Mouse (Mus musculus) forelimb bud, embryonic 11.5 days (tissue): ENCODE measurements at regions not wholly inside any gene's neighbourhood (a gene's known extent, or its start where the extent isn't known, plus 50 kb on each side); places are given as distances from the start of the nearest gene placed in this dataset.
"Not testable (repeated sequence)": the region's sequence is repeated elsewhere in the genome, so short reads cannot be mapped to it uniquely, and the experiment has no call there.

ENCODE experiments used
- DNase-seq: peaks from one replicate; pipeline ENCODE4 v3.0.0-alpha.2; 2012; ENCODE audit warnings: low read depth, low spot score

GRCm38 (mm10) chr4:22131751-22132736 is 200.9 kb downstream of the Faxc start:
- peak; percentile 34 for DNase-seq

DNA sequence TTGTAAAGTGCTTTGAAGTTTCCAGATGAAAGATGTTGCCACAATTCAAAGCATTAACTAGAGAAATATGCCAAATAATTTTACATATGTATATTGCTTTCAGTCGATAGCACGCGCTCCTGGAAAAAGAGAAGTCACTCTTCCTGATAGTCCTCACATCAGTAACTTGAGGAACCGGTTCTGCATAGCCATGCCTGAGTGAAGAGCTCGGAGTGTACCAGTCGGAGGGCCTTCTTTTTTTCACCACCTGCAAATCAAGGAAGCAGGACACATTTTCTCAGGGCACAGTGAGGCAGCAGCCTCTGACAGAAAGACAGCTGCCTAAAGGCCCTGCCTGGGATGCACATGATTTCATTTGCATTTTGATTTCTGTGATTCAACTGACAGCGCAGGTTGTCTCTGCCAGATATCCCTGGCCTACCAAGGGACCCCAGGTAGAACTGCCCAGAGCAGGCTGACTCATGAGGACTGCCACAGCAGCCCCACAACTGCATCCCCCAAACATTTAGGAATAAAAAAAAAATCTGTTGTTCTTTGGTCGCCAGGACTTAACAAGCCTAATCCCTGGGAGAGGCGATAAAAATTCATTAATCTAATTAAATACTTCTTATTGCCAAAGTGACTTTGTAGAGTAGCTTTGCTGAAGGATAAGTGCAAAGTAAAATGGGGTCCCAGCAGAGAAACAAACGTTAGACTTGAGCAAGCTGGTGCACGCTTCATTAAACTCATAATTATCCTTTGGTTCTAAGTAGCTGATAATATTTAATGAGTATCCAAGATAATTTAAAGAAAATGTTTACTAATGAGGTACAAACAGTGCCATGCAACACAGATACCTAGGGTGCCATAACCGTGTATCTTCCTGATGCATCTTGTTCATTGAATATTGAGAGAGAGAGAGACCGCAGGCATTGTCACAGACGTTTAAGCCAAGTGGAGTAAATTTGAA is 202.7 kb downstream of the Faxc start:
- no peak for DNase-seq

DNA sequence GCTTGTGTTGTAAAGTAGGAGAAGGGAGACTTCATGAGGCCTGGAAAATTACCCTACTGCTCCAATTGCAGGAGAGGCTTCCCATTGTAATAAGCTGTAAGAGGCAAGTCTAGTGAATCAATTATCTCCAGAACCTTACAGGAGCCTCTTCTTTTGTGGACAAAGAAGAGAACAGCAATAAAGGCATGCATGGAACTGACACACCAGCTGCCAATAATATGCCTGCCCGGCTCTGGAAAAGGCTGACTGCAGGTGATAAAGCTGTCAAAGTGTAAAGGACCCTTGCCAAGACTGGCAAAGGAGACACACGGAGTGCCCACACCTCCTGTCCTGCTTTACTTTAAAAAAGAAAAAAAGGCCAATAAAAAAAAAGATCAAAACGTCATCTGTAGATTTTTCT is 209.0 kb downstream of the Faxc start:
- DNase-seq, result no peak

- no peak for DNase-seq
These were observed 212.4 kb downstream of the Faxc start for GRCm38 (mm10) chr4:22143546-22143945.

DNA sequence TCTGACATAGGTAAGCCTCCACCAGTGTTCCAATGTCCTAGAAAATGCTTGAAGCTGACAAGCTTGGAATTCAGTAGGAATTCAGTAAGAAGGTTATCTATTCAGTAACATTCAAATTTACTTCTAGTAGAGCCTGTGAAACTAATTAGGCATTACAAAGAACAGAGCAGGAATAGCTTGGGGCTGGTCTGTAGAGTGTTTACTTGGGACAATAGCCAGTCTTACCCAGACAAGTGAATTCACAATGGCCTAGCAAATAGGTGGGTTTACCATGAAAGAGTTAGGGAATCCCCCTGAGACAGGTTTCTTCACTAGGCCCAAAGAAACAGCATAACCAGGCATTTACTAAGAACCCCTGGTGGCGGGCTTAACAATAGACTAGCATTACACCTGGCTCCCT is 212.5 kb upstream of the Fbxl4 start:
- not testable (repeated sequence) for DNase-seq

DNA sequence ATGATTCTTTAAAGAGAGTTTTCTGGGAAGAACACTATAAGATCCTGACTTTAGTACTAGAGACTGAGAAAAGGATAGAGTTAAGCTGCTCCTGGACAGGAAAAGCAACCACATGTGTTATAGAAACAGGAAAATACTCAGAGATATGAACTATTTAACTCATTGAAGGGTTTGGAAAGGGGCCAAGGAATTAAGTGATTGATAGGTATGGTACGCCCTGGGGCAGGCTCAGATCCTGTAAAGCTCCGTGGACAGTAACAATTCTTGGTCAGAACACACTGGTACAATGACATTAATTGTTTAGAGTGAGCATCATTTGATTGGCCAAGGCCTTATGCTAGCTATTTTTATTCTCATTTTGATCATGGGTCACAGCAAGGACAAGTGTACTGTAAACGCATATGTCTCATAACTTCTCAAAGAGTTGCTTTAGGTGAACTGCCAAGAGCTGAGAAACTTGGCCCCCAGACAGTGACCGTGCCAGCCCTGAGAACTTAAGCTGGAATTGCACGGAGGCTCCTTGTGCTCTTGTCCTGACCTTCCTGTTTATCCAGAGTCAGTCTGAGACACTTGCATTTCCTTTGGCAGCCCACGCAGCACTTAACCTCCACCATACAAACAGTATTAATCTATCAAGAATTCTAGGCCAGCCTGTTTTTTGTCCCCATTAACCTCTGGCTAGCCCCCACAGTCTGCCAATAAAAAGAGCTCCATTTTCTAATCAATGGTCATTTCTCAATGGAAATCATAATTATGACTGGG is 210.5 kb upstream of the Fbxl4 start:
- no peak for DNase-seq

DNA sequence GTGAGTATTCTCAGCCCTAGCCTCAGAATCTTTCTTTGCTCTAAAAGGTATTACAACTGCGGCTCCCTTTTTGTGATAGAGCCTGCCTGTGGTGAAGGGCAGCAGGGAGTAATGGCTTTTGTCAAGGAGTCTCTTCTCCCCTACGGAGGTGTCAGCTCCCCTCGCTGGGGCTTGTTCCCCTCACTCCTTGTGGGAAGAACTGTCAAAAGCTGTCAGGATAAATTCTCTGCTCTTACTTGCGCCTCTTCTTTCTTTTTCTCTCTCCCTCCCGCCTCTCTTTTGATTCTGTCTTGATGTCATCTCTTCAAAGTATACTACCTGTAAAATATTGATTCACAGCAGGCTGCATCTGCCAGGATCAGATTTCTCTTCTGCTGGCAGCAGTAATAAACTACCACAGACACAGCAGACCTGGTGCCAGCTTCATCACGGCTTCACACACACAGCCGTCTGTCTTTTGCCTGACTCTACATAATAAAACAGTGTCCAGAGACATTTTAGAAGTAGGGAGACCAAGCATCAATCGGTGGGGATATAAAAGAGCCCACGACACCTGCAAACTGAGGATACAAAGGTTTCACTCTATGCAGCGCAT is 205.3 kb upstream of the Fbxl4 start:
- DNase-seq, result no peak

- no peak for DNase-seq
These were observed 204.3 kb upstream of the Fbxl4 start for GRCm38 (mm10) chr4:22152971-22153544.

GRCm38 (mm10) chr4:22153620-22154019 is 203.7 kb upstream of the Fbxl4 start:
- DNase-seq, result no peak

- DNase-seq, result no peak
These were observed 170.9 kb upstream of the Fbxl4 start for GRCm38 (mm10) chr4:22186422-22186821.

- no peak for DNase-seq
These were observed 169.0 kb upstream of the Fbxl4 start for GRCm38 (mm10) chr4:22188141-22189006.

DNA sequence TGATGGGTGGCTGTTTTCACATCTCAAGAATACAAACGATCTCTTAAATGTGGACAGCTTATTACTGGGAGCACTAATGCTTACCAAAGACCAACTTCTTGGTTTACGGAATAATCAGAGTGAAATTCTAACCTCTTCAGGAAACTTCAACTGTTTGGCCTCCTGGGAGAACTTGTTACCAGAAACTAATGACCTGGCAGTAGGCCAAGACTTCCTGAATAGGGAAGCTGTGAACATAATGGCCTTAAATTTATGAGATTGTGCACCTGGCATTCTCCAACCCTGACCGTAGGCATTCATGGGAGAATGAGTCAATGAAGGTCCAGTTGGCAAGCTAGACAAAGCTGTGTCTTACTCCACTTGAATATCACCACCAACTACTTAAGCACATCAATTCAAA is 160.8 kb upstream of the Fbxl4 start:
- peak; percentile 79 for DNase-seq

DNA sequence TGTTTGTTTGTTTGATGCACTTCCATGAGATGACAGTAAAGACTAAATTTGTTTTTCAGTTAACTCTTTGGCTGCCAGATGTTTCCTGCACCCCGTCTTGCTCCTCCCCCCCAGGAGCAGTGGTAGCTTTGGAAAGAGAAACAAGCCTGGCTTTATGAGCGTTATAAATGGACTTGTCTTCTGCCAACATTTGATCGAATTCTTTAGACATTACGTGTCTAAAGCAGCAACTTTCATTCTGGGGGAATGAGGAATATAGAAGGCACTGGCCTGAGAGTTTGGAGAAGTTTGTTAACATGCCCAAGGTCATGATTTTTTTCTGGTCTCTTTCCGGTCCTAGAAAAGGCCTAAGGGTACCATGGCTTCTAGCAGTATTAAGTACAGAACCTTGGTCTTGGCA is 148.8 kb upstream of the Fbxl4 start:
- DNase-seq, result no peak

DNA sequence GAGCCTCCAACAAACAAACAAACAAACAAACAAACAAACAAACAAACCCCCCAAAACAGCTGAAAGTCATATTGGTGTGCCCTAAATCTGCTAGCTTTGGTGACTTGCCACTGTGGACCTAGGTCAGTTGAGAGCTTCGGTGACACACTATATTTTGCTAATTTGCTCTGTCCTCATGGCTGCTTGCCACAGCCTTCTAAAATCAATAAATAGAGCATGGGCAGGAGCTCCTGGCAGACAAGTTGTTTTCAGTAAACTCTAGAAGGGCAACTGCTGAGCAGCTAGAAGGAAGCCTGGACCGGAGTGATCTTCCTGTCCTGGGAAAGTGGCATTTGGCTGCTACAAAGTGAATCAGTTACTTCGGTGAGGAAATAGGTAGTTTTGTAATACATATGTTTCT is 119.7 kb upstream of the Fbxl4 start:
- DNase-seq, result no peak

DNA sequence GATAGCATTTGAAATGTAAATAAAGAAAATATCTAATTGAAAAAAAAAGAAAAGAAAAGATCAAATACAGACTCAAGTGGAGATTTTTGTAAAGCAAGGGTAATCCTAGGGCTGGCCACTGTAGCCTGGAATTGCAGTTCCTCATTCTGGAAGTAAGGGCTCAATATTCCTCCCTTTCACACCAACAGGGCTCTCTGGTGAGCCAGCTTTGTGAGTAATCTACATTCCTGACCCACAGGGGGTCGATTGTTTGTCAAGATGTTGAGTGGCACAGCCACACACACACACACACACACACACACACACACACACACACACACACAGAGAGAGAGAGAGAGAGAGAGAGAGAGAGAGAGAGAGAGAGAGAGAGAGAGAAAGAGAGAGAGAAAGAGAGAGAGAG is 107.1 kb upstream of the Fbxl4 start:
- not testable (repeated sequence) for DNase-seq

DNA sequence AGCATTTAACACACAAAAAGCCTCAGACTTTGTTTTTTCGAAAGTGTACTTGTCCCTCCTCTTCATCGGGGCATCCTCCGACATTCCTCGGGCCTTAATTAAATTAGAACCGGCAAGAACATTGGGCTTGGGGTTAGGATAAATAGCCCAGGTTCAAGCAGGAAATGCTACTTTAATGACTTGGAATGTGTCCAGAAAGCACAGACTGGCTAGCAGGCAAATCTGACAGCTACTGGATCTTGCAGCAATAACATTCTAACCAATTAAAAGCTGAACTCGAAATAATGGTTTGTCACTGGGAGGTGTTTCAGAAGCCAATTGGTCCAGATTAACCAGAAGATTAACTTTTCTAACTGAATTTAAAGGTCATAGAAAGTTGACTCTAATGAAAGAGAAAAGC is 93.4 kb upstream of the Fbxl4 start:
- peak; percentile 56 for DNase-seq

DNA sequence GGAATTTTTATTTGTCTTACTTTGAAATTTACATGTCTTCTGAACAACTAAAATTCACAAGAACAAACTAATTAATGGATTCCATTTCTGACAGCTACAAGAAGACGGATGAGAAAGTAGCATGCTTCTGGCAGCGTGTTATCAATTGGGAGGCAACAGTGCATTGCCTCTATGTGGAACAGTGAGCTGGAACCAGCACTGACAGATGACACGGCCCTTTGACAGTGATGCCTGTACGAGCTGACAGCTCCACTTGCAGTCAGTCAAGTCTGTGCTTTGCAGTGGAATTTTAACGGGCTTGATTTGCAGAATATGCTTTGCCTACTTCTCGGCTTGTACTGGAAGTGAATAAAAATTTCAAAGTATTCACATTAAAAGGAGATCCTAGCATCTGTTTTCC is 88.3 kb upstream of the Fbxl4 start:
- DNase-seq, result no peak

DNA sequence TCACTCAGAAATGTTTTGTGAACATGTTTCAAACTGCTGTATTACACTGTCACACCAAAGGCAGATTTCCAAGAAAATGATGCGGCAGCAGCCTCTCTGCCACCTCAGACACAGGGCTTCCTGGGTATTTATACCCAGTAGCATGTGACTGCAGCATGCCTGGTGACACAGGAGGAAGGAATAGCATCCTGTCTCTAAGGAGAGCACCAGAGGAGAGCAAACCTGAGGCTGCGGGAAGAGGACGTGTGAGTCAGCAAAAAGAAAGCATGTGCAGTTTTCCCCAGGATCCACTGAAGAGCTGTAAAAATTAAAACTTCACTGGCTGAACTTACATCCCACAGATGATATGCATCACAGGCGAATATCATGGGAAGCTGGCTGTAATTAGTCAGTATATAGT is 83.2 kb upstream of the Fbxl4 start:
- no peak for DNase-seq

DNA sequence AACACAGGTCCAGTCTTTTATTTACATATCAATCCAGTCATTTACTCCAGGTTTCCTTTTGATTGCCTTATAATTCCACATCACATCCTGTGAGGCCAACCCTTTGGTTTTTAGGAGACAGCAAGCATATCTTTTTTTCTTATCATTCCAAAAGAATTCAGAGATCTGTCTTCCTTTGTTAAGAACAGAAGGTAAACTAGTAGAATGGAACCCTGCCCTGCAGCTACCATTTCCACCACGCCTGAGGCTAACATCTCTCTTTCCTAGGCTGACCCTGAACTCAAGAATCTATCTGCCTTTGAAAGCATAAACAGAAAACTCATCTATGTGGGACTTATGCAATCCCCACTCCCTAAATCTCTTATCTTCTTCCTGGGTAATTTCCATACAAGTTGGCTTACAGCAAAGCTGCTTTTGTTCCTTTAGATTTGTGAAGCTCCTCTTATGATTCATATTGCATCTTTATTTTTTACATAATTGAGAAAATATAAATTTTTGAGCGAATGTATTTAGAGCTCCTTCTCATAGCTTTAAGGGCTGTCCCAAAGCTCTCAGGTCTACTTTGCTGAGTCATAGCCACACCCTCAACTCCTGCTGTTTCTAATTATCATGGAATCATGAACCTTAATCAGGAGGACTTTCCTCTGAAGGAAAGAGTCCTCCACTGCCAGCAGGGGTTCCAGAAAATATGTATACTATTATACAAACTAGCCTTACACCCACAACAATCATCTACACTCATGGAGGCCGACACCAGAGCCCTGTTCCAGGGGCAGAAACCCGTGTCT is 74.6 kb upstream of the Fbxl4 start:
- DNase-seq, result no peak
